Mouse (Mus musculus) lung, postnatal 25 days (tissue): ENCODE data around the gene Cd34.

Source experiments
- DNase-seq: peaks from one replicate; pipeline ENCODE4 v3.0.0; 2022; ENCODE audit warnings: low spot score

Gene Cd34

GRCm38 (mm10) chr1:194971980-194972379 lies 33.4 kb downstream of the Cd34 start:
- no peak for DNase-seq

DNA sequence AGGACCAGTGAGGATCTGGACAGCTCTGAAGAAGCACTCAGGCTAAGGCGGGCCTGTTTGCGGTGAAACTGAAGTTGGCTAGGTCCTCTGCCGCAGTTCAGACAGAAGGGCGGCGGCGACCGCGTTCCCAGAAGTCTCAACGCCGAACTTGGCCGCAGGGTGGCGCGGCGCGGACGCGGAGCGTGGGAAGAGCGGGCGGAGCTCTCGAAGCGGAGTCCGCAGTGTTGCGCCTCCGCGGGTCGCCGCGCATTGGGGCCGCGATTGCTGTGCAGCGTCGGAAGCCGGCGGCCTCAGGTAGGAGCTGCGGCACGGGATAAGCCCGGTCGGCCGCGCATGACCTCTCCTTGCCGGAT lies 37.5 kb downstream of the Cd34 start:
- peak; percentile 92 for DNase-seq

GRCm38 (mm10) chr1:194976517-194977370 lies 38.1 kb downstream of the Cd34 start:
- DNase-seq: peak; percentile 85

DNA sequence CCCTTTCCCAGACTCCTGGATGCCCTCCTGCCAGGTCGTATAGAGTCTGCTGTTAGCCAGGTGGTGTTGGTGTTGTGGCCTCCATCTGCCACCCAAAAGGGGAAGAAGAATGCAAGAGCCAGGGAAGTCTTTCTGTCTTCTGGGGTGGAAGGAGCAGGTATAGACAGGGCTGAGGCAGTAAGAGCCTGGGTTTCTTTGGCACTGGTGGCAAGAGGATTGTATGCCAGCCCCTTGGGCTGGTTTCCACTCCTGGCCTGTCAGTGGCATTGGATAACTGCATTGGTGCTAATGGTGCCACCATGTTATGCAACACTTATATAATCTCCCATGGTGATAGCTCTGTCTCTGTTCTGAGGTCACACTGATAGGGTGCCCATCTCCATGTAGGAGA lies 38.7 kb downstream of the Cd34 start:
- no peak for DNase-seq

DNA sequence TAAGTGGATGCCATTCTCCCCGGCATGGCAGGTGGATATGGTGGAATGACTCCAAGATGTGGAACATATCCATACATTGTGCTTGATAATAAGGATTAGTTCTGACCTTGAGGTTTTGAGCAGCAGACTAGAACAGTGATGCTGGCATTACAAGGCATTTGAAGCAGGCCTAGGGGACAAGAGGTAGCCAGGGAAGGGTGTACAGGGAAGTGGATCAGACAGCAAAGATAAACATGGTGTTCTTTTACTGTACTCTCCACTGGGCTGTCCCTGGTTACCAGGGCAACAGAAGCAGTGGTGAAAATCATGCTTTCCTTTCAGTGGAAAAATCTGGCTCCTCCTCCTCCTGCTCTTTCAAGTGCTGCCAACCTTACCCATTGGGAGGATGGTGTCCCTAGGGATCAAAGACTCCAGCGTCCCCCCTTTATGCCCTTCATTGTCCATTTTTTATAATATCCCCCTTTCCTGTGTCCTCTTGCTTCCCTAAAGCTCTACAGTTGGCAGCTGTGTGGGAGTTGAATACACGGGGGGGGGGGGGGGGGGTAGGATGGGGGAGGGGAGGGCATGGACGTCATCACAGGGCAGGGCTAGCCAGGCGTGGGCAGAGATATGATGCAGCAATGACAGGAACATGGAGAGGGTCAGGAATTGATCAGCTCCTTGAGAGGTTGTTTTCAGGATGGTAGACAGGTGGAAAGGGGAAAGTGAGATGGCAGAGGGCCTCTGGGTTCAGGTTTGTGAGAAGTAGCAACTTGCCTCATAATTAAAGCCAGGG lies 39.5 kb downstream of the Cd34 start:
- peak; percentile 71 for DNase-seq

GRCm38 (mm10) chr1:194980826-194981435 lies 42.3 kb downstream of the Cd34 start:
- no peak for DNase-seq

DNA sequence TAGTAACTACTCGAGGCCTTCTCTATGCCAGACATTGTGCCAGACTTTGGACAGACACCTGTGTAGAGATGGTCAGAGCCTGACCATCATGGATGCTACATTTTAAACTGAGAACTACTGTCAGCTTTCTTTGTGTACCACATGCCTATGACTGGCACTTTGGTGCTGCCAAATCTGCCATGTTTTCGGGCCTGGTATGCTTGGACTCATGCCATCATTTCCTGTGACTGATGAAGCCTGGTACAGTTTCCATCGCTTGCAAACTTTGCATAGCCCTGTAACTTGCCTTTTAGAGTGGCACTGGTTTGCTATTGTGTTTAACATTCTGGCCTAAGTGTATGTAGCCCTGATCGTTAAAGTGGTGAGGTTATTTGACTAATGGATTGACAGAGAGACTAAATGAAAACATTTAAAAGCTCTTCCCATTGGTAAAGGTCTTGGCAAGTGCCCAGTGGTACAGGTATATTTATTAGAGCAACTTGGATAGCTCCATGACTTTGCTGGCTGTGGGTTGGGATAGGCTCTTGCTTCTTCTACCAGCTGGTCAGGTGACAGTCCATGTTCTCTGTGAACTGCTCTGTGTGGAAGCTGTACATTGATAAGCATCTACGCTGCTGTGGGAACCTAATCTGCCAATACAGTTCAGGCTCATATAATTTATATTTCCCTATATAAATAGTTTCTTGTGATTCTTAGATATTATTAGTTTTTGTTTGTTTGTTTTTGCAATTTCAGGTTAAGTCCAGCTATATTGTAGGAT lies 44.5 kb downstream of the Cd34 start:
- DNase-seq: no peak

- DNase-seq: no peak
These were observed 46.3 kb downstream of the Cd34 start for GRCm38 (mm10) chr1:194984914-194985313.

- DNase-seq: peak; percentile 40
These were observed 47.0 kb downstream of the Cd34 start for GRCm38 (mm10) chr1:194985442-194986210.

DNA sequence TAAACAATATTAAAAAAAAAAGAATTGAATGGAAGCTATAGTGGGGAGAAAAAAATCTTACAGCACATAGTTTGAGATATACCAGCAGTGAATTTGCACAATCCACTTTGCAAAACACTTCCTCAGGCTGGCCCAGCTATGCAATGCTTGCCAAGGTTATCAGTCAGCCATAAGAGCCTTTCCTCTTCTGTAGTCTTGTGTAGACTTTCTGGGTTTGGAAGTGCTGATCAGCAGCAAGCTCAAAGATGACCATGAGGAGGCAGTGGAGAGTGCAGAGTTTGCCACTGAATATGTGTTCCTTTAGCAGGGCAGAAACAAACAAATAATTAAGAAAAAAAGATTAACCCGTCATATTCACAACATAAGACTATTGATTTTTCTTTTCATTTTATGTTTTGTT lies 50.4 kb downstream of the Cd34 start:
- no peak for DNase-seq

DNA sequence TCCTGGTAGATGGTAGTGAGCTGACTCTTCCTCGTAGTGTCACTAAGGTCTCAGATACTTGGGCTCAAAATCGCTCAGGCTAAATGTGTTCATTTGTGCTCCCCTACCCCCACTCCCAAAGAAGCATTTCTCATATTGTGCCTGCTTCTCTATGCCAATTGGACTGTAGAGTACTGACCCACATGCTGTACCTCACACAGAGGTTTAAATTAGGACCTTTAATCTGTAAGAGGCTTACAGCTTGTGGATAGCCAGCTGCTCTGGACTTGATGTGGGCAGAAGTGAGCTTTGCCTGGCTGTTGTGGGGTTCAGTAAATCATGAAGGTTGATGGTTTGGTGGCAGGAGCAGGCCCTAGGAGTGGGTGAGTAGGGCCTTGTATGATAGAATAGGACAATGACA lies 52.4 kb downstream of the Cd34 start:
- DNase-seq: no peak

DNA sequence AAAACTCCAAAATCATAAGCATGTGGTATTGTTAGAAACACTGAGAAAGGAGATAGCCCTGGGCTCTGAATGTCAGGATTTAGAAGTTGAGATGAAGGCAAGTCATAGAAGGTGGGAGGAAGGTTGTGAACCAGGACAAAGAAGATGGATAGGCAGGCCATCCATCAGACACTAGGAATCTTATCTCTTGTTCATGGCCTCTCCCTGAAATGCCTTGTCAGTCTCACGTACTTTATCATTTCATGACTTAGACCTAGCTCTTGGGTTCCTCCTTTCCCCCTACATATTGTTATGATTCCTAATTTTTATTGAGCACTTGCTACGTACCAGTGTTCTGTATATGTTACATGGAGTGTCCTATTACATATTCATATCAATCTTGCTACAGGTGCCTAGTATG lies 53.0 kb downstream of the Cd34 start:
- DNase-seq: no peak

DNA sequence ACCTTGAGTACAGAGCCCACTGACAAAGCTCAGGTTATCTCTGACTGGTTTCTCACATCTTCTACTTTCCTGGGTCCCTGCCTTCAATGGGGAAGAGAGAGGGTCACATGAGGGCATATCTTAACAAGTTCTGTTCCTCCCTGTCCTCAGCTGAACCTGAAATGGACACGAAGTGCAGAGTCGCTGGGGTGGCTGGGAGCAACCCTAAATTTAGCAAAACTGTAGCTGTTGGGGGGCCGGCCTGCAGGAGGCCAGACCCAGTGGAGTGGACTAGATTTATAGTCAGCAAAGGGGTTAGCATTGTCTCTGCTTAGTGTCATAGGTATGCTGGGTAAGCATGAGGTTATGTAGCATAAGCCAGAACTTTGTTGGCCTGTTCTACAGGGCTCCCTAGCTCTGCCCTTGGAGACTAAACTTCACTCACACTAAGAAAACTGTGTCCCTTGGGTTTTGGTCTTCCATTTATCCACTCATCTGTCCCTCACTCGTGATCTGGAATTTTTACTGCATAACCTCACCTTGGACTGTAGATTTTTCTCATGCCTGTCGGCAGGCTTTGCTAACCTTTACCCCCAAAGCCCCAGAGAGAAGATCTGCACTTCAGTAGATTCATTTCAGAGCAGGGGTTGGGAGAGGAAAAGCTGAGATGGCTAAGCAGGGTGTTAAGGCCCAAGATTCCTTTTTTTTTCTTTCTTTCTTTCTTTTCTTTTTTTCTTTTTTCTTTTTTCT lies 54.1 kb downstream of the Cd34 start:
- DNase-seq: no peak

GRCm38 (mm10) chr1:194993409-194993988 lies 54.9 kb downstream of the Cd34 start:
- DNase-seq: no peak

GRCm38 (mm10) chr1:194994262-194994661 lies 55.6 kb downstream of the Cd34 start:
- no peak for DNase-seq

- peak; percentile 91 for DNase-seq
These were observed 56.6 kb downstream of the Cd34 start for GRCm38 (mm10) chr1:194995196-194995595.

GRCm38 (mm10) chr1:194998396-194998795 lies 59.8 kb downstream of the Cd34 start:
- DNase-seq: no peak

- DNase-seq: no peak
These were observed 64.7 kb downstream of the Cd34 start for GRCm38 (mm10) chr1:195003328-195003727.

- DNase-seq: no peak
These were observed 65.6 kb downstream of the Cd34 start for GRCm38 (mm10) chr1:195004194-195004593.

DNA sequence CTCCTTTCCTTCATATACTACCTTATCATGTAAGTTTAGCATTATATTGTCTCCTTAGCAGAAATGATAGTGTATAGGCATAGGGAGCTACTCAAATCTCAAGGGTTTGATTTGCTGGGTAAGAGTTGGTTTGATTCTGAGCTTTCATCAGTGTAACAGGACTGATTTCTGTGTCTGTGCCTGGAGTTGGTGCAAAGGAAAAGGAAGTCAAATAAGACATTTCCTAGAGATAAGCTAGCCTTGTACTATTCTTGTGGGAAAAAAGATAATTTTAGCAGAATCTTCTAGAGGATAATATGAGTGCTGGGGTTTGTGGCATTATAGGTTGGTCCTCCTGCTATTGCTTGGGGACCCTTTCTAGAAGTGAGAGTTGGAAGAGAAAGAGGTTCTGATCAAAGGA lies 67.6 kb downstream of the Cd34 start:
- DNase-seq: no peak
